Mouse (Mus musculus): ENCODE data around the gene Trim33. TPM values are rescaled to one million over a fixed set of nuclear protein-coding genes. Genes with fewer than 3 reads are reported as not detected.

Trim33 gene
- polyA plus RNA-seq, 1 experiment from 2014 or later: 39.0 TPM

DNA sequence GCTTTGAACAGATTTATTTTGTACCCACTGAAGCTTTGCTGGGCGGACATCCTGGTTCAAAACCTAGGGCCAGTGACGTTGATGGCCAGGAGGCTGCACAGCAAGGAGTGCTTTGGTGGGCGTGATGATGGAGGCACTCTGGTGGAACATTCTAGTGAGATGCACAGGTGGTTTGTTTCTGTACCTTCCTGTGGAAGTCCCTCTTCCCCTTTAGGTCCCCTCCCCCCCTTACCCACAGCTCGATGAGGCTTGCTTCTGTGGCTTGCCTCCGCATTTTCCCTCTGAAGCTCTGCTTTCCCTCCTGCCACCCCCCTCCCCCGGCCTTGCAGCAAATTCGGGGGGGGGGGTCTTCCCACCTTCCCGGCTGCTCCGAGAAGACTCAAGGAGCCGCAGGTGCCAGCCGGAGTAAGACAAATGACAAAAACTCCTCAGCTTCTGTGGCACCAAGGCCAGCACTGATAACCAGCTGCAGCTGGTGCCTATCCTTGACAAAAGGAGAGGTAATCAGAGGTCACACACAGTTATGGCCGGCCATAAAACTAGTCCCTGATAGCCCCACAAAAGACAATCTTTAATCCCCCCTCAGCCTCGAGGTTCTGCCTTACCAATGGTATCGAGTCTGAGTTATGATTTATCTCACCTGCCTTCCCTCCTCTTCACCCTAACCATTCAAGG, 96.2 kb downstream of the Trim33 start:
- WGBS: 63% methylated on average over 14 of the region's 14 CpGs
- DNase-seq (no peak), ATAC-seq (ENCODE audit: low FRiP score, low TSS enrichment) (no peak)
- H3K27me3 ChIP-seq (ENCODE audit: control insufficient read depth, insufficient read depth, low read length): no peaks in the 10 kb centered on the region
- no peak overlapping the region for H3K4me2 ChIP-seq (ENCODE audit: low read length)
- no peak overlapping the region for H3K4me3 ChIP-seq (replicated peaks; ENCODE audit: low read depth, low read length)
- no peak overlapping the region for H3K9ac ChIP-seq (replicated peaks; ENCODE audit: low read length)
- H3K36me3 ChIP-seq (ENCODE audit: control insufficient read depth, insufficient read depth, low read length): no peaks in the 10 kb centered on the region
- H3K9me3 ChIP-seq (ENCODE audit: control insufficient read depth, low read length): no peaks in the 10 kb centered on the region
- H3K27ac ChIP-seq (replicated peaks; ENCODE audit: low read depth, low read length): no peak overlapping the region
- no peaks in the 10 kb centered on the region for H3K4me1 ChIP-seq (ENCODE audit: control insufficient read depth, insufficient read depth, low read length)

- H3K9me3 ChIP-seq (ENCODE audit: control insufficient read depth, low read length): no peaks in the 10 kb centered on the region
- H3K9ac ChIP-seq (replicated peaks; ENCODE audit: low read length): no peak overlapping the region
- no peak overlapping the region for H3K27ac ChIP-seq (replicated peaks; ENCODE audit: low read depth, low read length)
- no peak for ATAC-seq (ENCODE audit: low FRiP score, low TSS enrichment)
- no peak overlapping the region for H3K4me3 ChIP-seq (replicated peaks; ENCODE audit: low read depth, low read length)
- H3K4me2 ChIP-seq (ENCODE audit: low read length): no peak overlapping the region
- no peaks in the 10 kb centered on the region for H3K36me3 ChIP-seq (ENCODE audit: control insufficient read depth, insufficient read depth, low read length)
- no peaks in the 10 kb centered on the region for H3K4me1 ChIP-seq (ENCODE audit: control insufficient read depth, insufficient read depth, low read length)
- H3K27me3 ChIP-seq (ENCODE audit: control insufficient read depth, insufficient read depth, low read length): no peaks in the 10 kb centered on the region
- DNase-seq: no peak
Observed at GRCm38 (mm10) chr3:103378018-103378417, 98.9 kb downstream of the Trim33 start.

DNA sequence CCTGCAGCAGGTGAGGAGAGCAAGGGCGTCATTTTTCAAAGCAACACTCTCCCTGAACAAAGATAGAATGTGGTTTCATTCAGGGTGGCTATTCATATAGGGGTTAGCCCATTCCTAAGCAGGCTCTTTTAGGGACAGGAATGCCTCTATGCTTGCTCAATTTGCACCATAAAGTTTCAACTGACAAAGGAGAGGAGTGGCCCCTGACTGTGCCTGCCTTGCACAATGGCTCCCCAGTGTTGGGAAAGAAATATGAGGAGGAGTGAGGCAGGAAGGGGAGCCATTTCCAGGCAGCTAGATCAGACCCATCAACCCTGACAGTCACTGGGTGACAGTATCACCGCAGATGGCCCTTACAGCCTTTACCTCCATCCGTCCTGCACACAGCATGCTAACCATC, 100.3 kb downstream of the Trim33 start:
- no peak overlapping the region for H3K4me3 ChIP-seq (replicated peaks; ENCODE audit: low read depth, low read length)
- H3K27ac ChIP-seq (replicated peaks; ENCODE audit: low read depth, low read length): no peak overlapping the region
- no peak for DNase-seq
- H3K9me3 ChIP-seq (ENCODE audit: control insufficient read depth, low read length): no peaks in the 10 kb centered on the region
- ATAC-seq (ENCODE audit: low FRiP score, low TSS enrichment): no peak
- H3K36me3 ChIP-seq (ENCODE audit: control insufficient read depth, insufficient read depth, low read length): no peaks in the 10 kb centered on the region
- H3K4me2 ChIP-seq (ENCODE audit: low read length): no peak overlapping the region
- 64% methylated on average over 3 of the region's 3 CpGs for WGBS
- H3K4me1 ChIP-seq (ENCODE audit: control insufficient read depth, insufficient read depth, low read length): no peaks in the 10 kb centered on the region
- H3K27me3 ChIP-seq (ENCODE audit: control insufficient read depth, insufficient read depth, low read length): no peaks in the 10 kb centered on the region
- no peak overlapping the region for H3K9ac ChIP-seq (replicated peaks; ENCODE audit: low read length)

GRCm38 (mm10) chr3:103380814-103381213, 101.7 kb downstream of the Trim33 start:
- no peaks in the 10 kb centered on the region for H3K4me1 ChIP-seq (ENCODE audit: control insufficient read depth, insufficient read depth, low read length)
- no peaks in the 10 kb centered on the region for H3K9me3 ChIP-seq (ENCODE audit: control insufficient read depth, low read length)
- no peak overlapping the region for H3K4me2 ChIP-seq (ENCODE audit: low read length)
- no peaks in the 10 kb centered on the region for H3K36me3 ChIP-seq (ENCODE audit: control insufficient read depth, insufficient read depth, low read length)
- DNase-seq (no peak), ATAC-seq (ENCODE audit: low FRiP score, low TSS enrichment) (no peak)
- no peak overlapping the region for H3K9ac ChIP-seq (replicated peaks; ENCODE audit: low read length)
- H3K27me3 ChIP-seq (ENCODE audit: control insufficient read depth, insufficient read depth, low read length): no peaks in the 10 kb centered on the region
- H3K4me3 ChIP-seq (replicated peaks; ENCODE audit: low read depth, low read length): no peak overlapping the region
- H3K27ac ChIP-seq (replicated peaks; ENCODE audit: low read depth, low read length): no peak overlapping the region
- WGBS: 88% methylated on average over 8 of the region's 8 CpGs

- H3K4me1 ChIP-seq (ENCODE audit: control insufficient read depth, insufficient read depth, low read length): no peaks in the 10 kb centered on the region
- no peak overlapping the region for H3K4me2 ChIP-seq (ENCODE audit: low read length)
- WGBS: 96% methylated on average over 6 of the region's 6 CpGs
- no peaks in the 10 kb centered on the region for H3K27me3 ChIP-seq (ENCODE audit: control insufficient read depth, insufficient read depth, low read length)
- DNase-seq: no peak
- no peak overlapping the region for H3K27ac ChIP-seq (replicated peaks; ENCODE audit: low read depth, low read length)
- H3K9ac ChIP-seq (replicated peaks; ENCODE audit: low read length): no peak overlapping the region
- 0 out of 2 replicates have a peak, but pooled peaks have one; percentile 27 for ATAC-seq (ENCODE audit: low FRiP score, low TSS enrichment)
- no peaks in the 10 kb centered on the region for H3K36me3 ChIP-seq (ENCODE audit: control insufficient read depth, insufficient read depth, low read length)
- no peaks in the 10 kb centered on the region for H3K9me3 ChIP-seq (ENCODE audit: control insufficient read depth, low read length)
- no peak overlapping the region for H3K4me3 ChIP-seq (replicated peaks; ENCODE audit: low read depth, low read length)
Observed at GRCm38 (mm10) chr3:103381441-103381840, 102.3 kb downstream of the Trim33 start.

GRCm38 (mm10) chr3:103382872-103383567, 103.9 kb downstream of the Trim33 start:
- Histone ChIP-seq H3K36me3 (ENCODE audit: control insufficient read depth, insufficient read depth, low read length) (no peaks in the 10 kb centered on the region), H3K9me3 (ENCODE audit: control insufficient read depth, low read length) (no peaks in the 10 kb centered on the region), H3K4me1 (ENCODE audit: control insufficient read depth, insufficient read depth, low read length) (no peaks in the 10 kb centered on the region), H3K9ac (replicated peaks; ENCODE audit: low read length) (no peak overlapping the region), H3K4me2 (ENCODE audit: low read length) (no peak overlapping the region), H3K27ac (replicated peaks; ENCODE audit: low read depth, low read length) (no peak overlapping the region), H3K27me3 (ENCODE audit: control insufficient read depth, insufficient read depth, low read length) (no peaks in the 10 kb centered on the region), H3K4me3 (replicated peaks; ENCODE audit: low read depth, low read length) (no peak overlapping the region)
- peak; percentile 57; the same call in 1 of the 2 replicates for ATAC-seq (ENCODE audit: low FRiP score, low TSS enrichment)
- DNase-seq: peak; percentile 98
- 18% methylated on average over 17 of the region's 17 CpGs for WGBS

DNA sequence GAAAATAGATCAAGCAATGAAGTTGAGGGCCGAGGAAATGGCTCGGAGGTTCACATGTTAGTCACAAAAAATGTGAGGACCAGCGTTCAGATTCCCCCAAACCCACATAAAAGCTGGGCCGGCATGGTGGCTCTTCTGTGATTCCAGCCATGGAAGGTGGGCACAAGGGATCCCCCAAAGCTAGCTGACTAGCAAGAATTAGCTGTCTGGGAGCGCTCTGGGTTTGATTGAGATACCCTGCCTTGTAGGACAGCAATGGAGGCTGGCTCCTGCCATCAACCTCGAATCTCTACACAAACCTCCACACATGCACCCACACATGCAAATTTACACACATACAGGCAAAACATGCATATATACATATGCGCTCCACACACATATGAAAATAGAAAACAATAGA, 105.4 kb downstream of the Trim33 start:
- 91% methylated on average over 7 of the region's 7 CpGs for WGBS
- ATAC-seq (ENCODE audit: low FRiP score, low TSS enrichment): no peak
- Histone ChIP-seq H3K27me3 (ENCODE audit: control insufficient read depth, insufficient read depth, low read length) (no peaks in the 10 kb centered on the region), H3K27ac (replicated peaks; ENCODE audit: low read depth, low read length) (no peak overlapping the region), H3K4me2 (ENCODE audit: low read length) (no peak overlapping the region), H3K9me3 (ENCODE audit: control insufficient read depth, low read length) (no peaks in the 10 kb centered on the region), H3K4me1 (ENCODE audit: control insufficient read depth, insufficient read depth, low read length) (no peaks in the 10 kb centered on the region), H3K36me3 (ENCODE audit: control insufficient read depth, insufficient read depth, low read length) (no peaks in the 10 kb centered on the region), H3K4me3 (replicated peaks; ENCODE audit: low read depth, low read length) (no peak overlapping the region), H3K9ac (replicated peaks; ENCODE audit: low read length) (no peak overlapping the region)
- DNase-seq: no peak

DNA sequence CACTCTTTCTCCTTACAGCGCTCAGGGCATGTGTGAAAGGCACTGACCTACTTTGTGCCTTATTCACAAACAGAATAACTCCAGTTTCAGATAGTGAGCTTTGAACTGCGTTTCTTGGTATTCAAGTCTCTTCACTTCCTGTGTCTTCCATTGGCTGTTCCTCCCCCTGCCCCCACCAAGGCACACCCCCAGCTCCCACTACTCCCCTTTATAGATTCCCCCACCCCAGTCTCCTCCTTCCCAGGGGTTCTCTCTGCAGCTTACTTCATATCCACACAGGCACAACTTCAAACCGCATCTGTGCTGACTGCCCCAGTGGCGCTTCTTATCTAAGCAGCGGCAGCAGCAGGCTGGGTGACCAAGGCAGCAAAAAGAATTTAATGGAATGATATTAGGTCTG, 105.9 kb downstream of the Trim33 start:
- 84% methylated on average over 5 of the region's 5 CpGs for WGBS

More for the DNA sequence above, 105.9 kb downstream of the Trim33 start:
- no peak overlapping the region for H3K4me3 ChIP-seq (replicated peaks; ENCODE audit: low read depth, low read length)
- no peaks in the 10 kb centered on the region for H3K36me3 ChIP-seq (ENCODE audit: control insufficient read depth, insufficient read depth, low read length)
- H3K27ac ChIP-seq (replicated peaks; ENCODE audit: low read depth, low read length): no peak overlapping the region
- no peak overlapping the region for H3K4me2 ChIP-seq (ENCODE audit: low read length)
- H3K9me3 ChIP-seq (ENCODE audit: control insufficient read depth, low read length): no peaks in the 10 kb centered on the region
- H3K9ac ChIP-seq (replicated peaks; ENCODE audit: low read length): no peak overlapping the region
- H3K4me1 ChIP-seq (ENCODE audit: control insufficient read depth, insufficient read depth, low read length): no peaks in the 10 kb centered on the region
- DNase-seq: no peak
- no peaks in the 10 kb centered on the region for H3K27me3 ChIP-seq (ENCODE audit: control insufficient read depth, insufficient read depth, low read length)
- ATAC-seq (ENCODE audit: low FRiP score, low TSS enrichment): no peak

Data from midbrain, embryonic 14.5 days (tissue).